Mouse (Mus musculus): ENCODE results near the gene Olfr1170. TPM values are rescaled to one million over a fixed set of nuclear protein-coding genes. Genes with fewer than 3 reads are reported as not detected.

The Olfr1170 gene
- polyA plus RNA-seq (2015; fragmentation: Nextera tagmentation; extraction: Ambion mirVana), result not detected in 2 replicates

GRCm38 (mm10) chr2:88228234-88228633 is at the start of gene Olfr1170:
Gene Olfr1170 (minus strand): TSS chr2:88228334.
- Histone ChIP-seq H3K9ac (no peak within 1 kb of the TSS), H3K27ac (no peak within 1 kb of the TSS), H3K36me3 (no peaks in the 10 kb centered on the region), H3K9me3 (no peaks in the 10 kb centered on the region), H3K27me3 (replicated peaks) (no peaks in the 10 kb centered on the region), H3K4me1 (replicated peaks) (no peaks in the 10 kb centered on the region), H3K4me3 (replicated peaks) (no peak within 1 kb of the TSS), H3K4me2 (replicated peaks) (no peak within 1 kb of the TSS)
- WGBS, result 77% methylated on average over 1 of the region's 1 CpGs
- no peak for ATAC-seq

GRCm38 (mm10) chr2:88220784-88221183 is 7.3 kb downstream of the Olfr1170 start:
- 96% methylated on average over 1 of the region's 1 CpGs for WGBS
- no peak overlapping the region for H3K4me2 ChIP-seq (replicated peaks)
- ATAC-seq, result no peak

DNA sequence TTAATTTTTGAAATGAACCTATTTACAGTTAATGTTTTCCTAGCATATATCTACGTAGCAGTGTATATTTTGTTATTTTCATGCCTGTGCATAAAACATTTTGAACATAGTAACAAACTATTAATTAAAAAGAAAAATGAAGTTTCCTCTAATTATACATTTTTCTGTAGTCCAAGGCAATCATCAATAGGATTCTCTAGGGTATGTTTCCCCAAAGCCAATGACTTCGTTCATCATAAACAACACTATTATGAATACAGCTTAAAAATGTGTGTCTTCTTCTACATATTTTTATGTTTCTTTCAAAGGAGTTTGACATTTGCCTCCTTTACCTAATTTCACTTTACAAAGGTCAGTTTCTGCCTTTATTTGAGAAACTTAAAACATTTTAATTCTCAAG is 46.6 kb downstream of the Olfr1170 start, which contains the start of gene Olfr1168:
Olfr1168 (plus strand) TSS at position 301 of the 400 bp plus-strand sequence.
- no peak within 1 kb of the TSS for H3K4me2 ChIP-seq (replicated peaks)

More at GRCm38 (mm10) chr2:88220784-88221183, 7.3 kb downstream of the Olfr1170 start:
- H3K9me3 ChIP-seq, result no peaks in the 10 kb centered on the region
- H3K36me3 ChIP-seq, result no peaks in the 10 kb centered on the region
- no peak overlapping the region for H3K27ac ChIP-seq
- H3K4me1 ChIP-seq (replicated peaks), result no peaks in the 10 kb centered on the region
- H3K9ac ChIP-seq, result no peak overlapping the region
- no peak overlapping the region for H3K4me3 ChIP-seq (replicated peaks)
- H3K27me3 ChIP-seq (replicated peaks), result no peaks in the 10 kb centered on the region

More for the DNA sequence above, 46.6 kb downstream of the Olfr1170 start, which contains the start of gene Olfr1168:
- 88% methylated on average over 2 of the region's 2 CpGs for WGBS
- Histone ChIP-seq H3K9me3 (no peaks in the 10 kb centered on the region), H3K36me3 (no peaks in the 10 kb centered on the region), H3K4me3 (replicated peaks) (no peak within 1 kb of the TSS), H3K27ac (no peak within 1 kb of the TSS), H3K9ac (no peak within 1 kb of the TSS), H3K27me3 (replicated peaks) (no peaks in the 10 kb centered on the region), H3K4me1 (replicated peaks) (no peaks in the 10 kb centered on the region)
- no peak for ATAC-seq

Other genes starting within 250 kb of the Olfr1170 start
- not detected in 2 replicates for gene Olfr1158, start 238.2 kb downstream of the Olfr1170 start, polyA plus RNA-seq (2015; fragmentation: Nextera tagmentation; extraction: Ambion mirVana)
- not detected in 2 replicates for gene Olfr1160, start 220.1 kb downstream of the Olfr1170 start, polyA plus RNA-seq (2015; fragmentation: Nextera tagmentation; extraction: Ambion mirVana)
- gene Olfr1161, start 205.6 kb downstream of the Olfr1170 start, polyA plus RNA-seq (2015; fragmentation: Nextera tagmentation; extraction: Ambion mirVana), result not detected in 2 replicates
- not detected in 2 replicates for gene Olfr73, start 190.6 kb downstream of the Olfr1170 start, polyA plus RNA-seq (2015; fragmentation: Nextera tagmentation; extraction: Ambion mirVana)
- gene Olfr1162, start 177.2 kb downstream of the Olfr1170 start, polyA plus RNA-seq (2015; fragmentation: Nextera tagmentation; extraction: Ambion mirVana), result not detected in 2 replicates
- gene Olfr1163, start 156.5 kb downstream of the Olfr1170 start, polyA plus RNA-seq (2015; fragmentation: Nextera tagmentation; extraction: Ambion mirVana), result not detected in 2 replicates
- not detected in 2 replicates for gene Olfr1164, start 134.4 kb downstream of the Olfr1170 start, polyA plus RNA-seq (2015; fragmentation: Nextera tagmentation; extraction: Ambion mirVana)
- gene Olfr1166, start 100.1 kb downstream of the Olfr1170 start, polyA plus RNA-seq (2015; fragmentation: Nextera tagmentation; extraction: Ambion mirVana), result not detected in 2 replicates
- not detected in 2 replicates for gene Olfr1167, start 73.1 kb downstream of the Olfr1170 start, polyA plus RNA-seq (2015; fragmentation: Nextera tagmentation; extraction: Ambion mirVana)
- not detected in 2 replicates for gene Olfr1168, start 46.5 kb downstream of the Olfr1170 start, polyA plus RNA-seq (2015; fragmentation: Nextera tagmentation; extraction: Ambion mirVana)
- not detected in 2 replicates for gene Olfr1173, start 51.5 kb upstream of the Olfr1170 start, polyA plus RNA-seq (2015; fragmentation: Nextera tagmentation; extraction: Ambion mirVana)
- not detected in 2 replicates for gene Olfr1174-ps, start 86.8 kb upstream of the Olfr1170 start, polyA plus RNA-seq (2015; fragmentation: Nextera tagmentation; extraction: Ambion mirVana)
- gene Olfr1175-ps, start 98.9 kb upstream of the Olfr1170 start, polyA plus RNA-seq (2015; fragmentation: Nextera tagmentation; extraction: Ambion mirVana), result not detected in 2 replicates
- not detected in 2 replicates for gene Olfr1176, start 108.4 kb upstream of the Olfr1170 start, polyA plus RNA-seq (2015; fragmentation: Nextera tagmentation; extraction: Ambion mirVana)
- not detected in 2 replicates for gene Olfr1177-ps, start 118.2 kb upstream of the Olfr1170 start, polyA plus RNA-seq (2015; fragmentation: Nextera tagmentation; extraction: Ambion mirVana)
- not detected in 2 replicates for gene Olfr1178, start 158.7 kb upstream of the Olfr1170 start, polyA plus RNA-seq (2015; fragmentation: Nextera tagmentation; extraction: Ambion mirVana)
- not detected in 2 replicates for gene Olfr1179, start 178.1 kb upstream of the Olfr1170 start, polyA plus RNA-seq (2015; fragmentation: Nextera tagmentation; extraction: Ambion mirVana)
- not detected in 2 replicates for gene Olfr1180, start 190.8 kb upstream of the Olfr1170 start, polyA plus RNA-seq (2015; fragmentation: Nextera tagmentation; extraction: Ambion mirVana)
- not detected in 2 replicates for gene Olfr1181, start 197.8 kb upstream of the Olfr1170 start, polyA plus RNA-seq (2015; fragmentation: Nextera tagmentation; extraction: Ambion mirVana)
- gene Gm13757, start 220.8 kb upstream of the Olfr1170 start, polyA plus RNA-seq (2015; fragmentation: Nextera tagmentation; extraction: Ambion mirVana), result not detected in 2 replicates
- not detected in 2 replicates for gene Olfr1183, start 226.5 kb upstream of the Olfr1170 start, polyA plus RNA-seq (2015; fragmentation: Nextera tagmentation; extraction: Ambion mirVana)